Mouse (Mus musculus) stomach, adult 2 months (tissue): ENCODE results near the gene Psg27. TPM values are rescaled to one million over a fixed set of nuclear protein-coding genes. Genes with fewer than 3 reads are reported as not detected.

Experiments used
- polyA plus RNA-seq: library from polyadenylated mRNA; depleted of rRNA; stranded (reverse); fragments of >200 nt; gene quantifications from 2 replicates; pipeline ENCODE4 v1.2.3, GENCODE M21; 2012; rRNA removed

Psg27 gene
- polyA plus RNA-seq: not detected in 2 replicates

GRCm38 (mm10) chr7:18567205-18567604 lies at the start of gene Psg27:
Psg27 (minus strand) TSS chr7:18567305.

GRCm38 (mm10) chr7:18616401-18616800 lies 49.3 kb upstream of the Psg27 start, which contains the start of gene Psg23:
Psg23 (minus strand) TSS chr7:18616501.

GRCm38 (mm10) chr7:18532169-18532568 lies 34.9 kb downstream of the Psg27 start, which contains the start of gene Psg25:
Psg25 (minus strand) TSS chr7:18532269.

Other genes with a start within 250 kb of the Psg27 start
- gene Psg18, start 212.3 kb downstream of the Psg27 start, polyA plus RNA-seq: not detected in 2 replicates
- not detected in 2 replicates for gene Psg28, start 135.3 kb downstream of the Psg27 start, polyA plus RNA-seq
- not detected in 2 replicates for gene Psg26, start 83.1 kb downstream of the Psg27 start, polyA plus RNA-seq
- gene Psg25, start 35.0 kb downstream of the Psg27 start, polyA plus RNA-seq: not detected in 2 replicates
- not detected in 2 replicates for gene Psg23, start 49.2 kb upstream of the Psg27 start, polyA plus RNA-seq
- gene Psg21, start 89.4 kb upstream of the Psg27 start, polyA plus RNA-seq: not detected in 2 replicates
- gene Psg20, start 118.9 kb upstream of the Psg27 start, polyA plus RNA-seq: not detected in 2 replicates
- gene Psg22, start 150.8 kb upstream of the Psg27 start, polyA plus RNA-seq: 0.03 TPM in 1 of 2 replicates, not detected in the other
- gene Psg19, start 231.2 kb upstream of the Psg27 start, polyA plus RNA-seq: not detected in 2 replicates